Mouse (Mus musculus) kidney, postnatal 0 days (tissue): ENCODE data around the gene Ceacam16. TPM values are rescaled to one million over a fixed set of nuclear protein-coding genes. Genes with fewer than 3 reads are reported as not detected.

Experiments
- ATAC-seq: fragments of 200-750 bp; cut with Nextera tagmentation; replicated peaks from 2 replicates; pipeline ENCODE4 v1.8.0; 2017; ENCODE audit warnings: low read depth, moderate number of reproducible peaks, moderate TSS enrichment, moderate library complexity; ENCODE audit not compliant: low FRiP score
- DNase-seq: peaks from one replicate; pipeline ENCODE4 v3.0.0-alpha.2; 2016; ENCODE audit warnings: low spot score
- H3K27ac ChIP-seq: fragments of 300-500 bp; sonication (generic); 2 replicates; pipeline ENCODE4 v1.5.1; 2014; ENCODE audit warnings: mild to moderate bottlenecking
- H3K27me3 ChIP-seq: fragments of 300-500 bp; sonication (generic); 2 replicates; pipeline ENCODE4 v1.6.1; 2014; ENCODE audit warnings: low read length, mixed read lengths; ENCODE audit not compliant: insufficient read depth
- H3K36me3 ChIP-seq: fragments of 300-500 bp; sonication (generic); 2 replicates; pipeline ENCODE4 v1.6.1; 2014; ENCODE audit warnings: low read length, mixed read lengths; ENCODE audit not compliant: insufficient read depth
- H3K4me1 ChIP-seq: fragments of 300-500 bp; sonication (generic); replicated peaks from 2 replicates; pipeline ENCODE4 v1.6.1; 2014; ENCODE audit warnings: antibody characterized with exemption, low read length, mixed read lengths; ENCODE audit not compliant: insufficient read depth
- H3K4me2 ChIP-seq: fragments of 300-500 bp; sonication (generic); 2 replicates; pipeline ENCODE4 v1.6.1; 2014; ENCODE audit warnings: mild to moderate bottlenecking, low read length, moderate library complexity, mixed read lengths
- H3K4me3 ChIP-seq: fragments of 300-500 bp; sonication (generic); replicated peaks from 2 replicates; pipeline ENCODE4 v1.5.1; 2014; ENCODE audit warnings: low read depth, low read length
- H3K9ac ChIP-seq: fragments of 300-500 bp; sonication (generic); 2 replicates; pipeline ENCODE4 v1.6.1; 2014; ENCODE audit warnings: low read depth, low read length
- H3K9me3 ChIP-seq: fragments of 300-500 bp; sonication (generic); replicated peaks from 2 replicates; pipeline ENCODE4 v1.6.1; 2016; ENCODE audit warnings: low read length, inconsistent platforms, mixed read lengths
- CTCF ChIP-seq: IDR thresholded peaks from 2 replicates; pipeline ENCODE4 v1.5.1; 2016; ENCODE audit warnings: antibody characterized with exemption, low read depth, mild to moderate bottlenecking, moderate library complexity
- WGBS: fragments of 180-500 bp; shearing (Covaris S2); extraction: QIAGEN DNeasy Blood & Tissue Kit; methylation state at CpG from one replicate; pipeline ENCODE4 v1.1.7; 2014; 5-methylcytosine and 5-hydroxymethylcytosine counted together
- polyA plus RNA-seq: library from polyadenylated mRNA; unstranded; fragments of >200 nt; fragmentation: Nextera tagmentation; extraction: Ambion mirVana; gene quantifications from 2 replicates; pipeline ENCODE4 v1.2.1, GENCODE M21; 2015

Ceacam16 gene
- polyA plus RNA-seq, 1 experiment from 2014 or later: not detected

GRCm38 (mm10) chr7:19815296-19816223 is 45.5 kb downstream of the Ceacam16 start:
- H3K4me3 ChIP-seq: peak overlapping the region; percentile 35
- peaks cover 18% of the 10 kb centered on the region for H3K4me1 ChIP-seq
- peak overlapping the region; percentile 53 for H3K9ac ChIP-seq
- no peak for TF ChIP-seq CTCF
- no peaks in the 10 kb centered on the region for H3K36me3 ChIP-seq
- H3K9me3 ChIP-seq: no peaks in the 10 kb centered on the region
- peak overlapping the region; percentile 52 for H3K27ac ChIP-seq
- WGBS: 31% methylated on average over 17 of the region's 17 CpGs
- no peak for ATAC-seq
- DNase-seq: no peak
- peak overlapping the region; percentile 79 for H3K4me2 ChIP-seq
- H3K27me3 ChIP-seq: no peaks in the 10 kb centered on the region

GRCm38 (mm10) chr7:19813579-19814122 is 47.4 kb downstream of the Ceacam16 start:
- H3K4me1 ChIP-seq: peaks cover 18% of the 10 kb centered on the region
- ATAC-seq: no peak
- H3K36me3 ChIP-seq: no peaks in the 10 kb centered on the region
- H3K9me3 ChIP-seq: no peaks in the 10 kb centered on the region
- H3K9ac ChIP-seq: no peak overlapping the region
- H3K4me3 ChIP-seq: no peak overlapping the region
- TF ChIP-seq CTCF: no peak
- WGBS: 73% methylated on average over 6 of the region's 6 CpGs
- DNase-seq: no peak
- no peaks in the 10 kb centered on the region for H3K27me3 ChIP-seq
- no peak overlapping the region for H3K4me2 ChIP-seq
- no peak overlapping the region for H3K27ac ChIP-seq

DNA sequence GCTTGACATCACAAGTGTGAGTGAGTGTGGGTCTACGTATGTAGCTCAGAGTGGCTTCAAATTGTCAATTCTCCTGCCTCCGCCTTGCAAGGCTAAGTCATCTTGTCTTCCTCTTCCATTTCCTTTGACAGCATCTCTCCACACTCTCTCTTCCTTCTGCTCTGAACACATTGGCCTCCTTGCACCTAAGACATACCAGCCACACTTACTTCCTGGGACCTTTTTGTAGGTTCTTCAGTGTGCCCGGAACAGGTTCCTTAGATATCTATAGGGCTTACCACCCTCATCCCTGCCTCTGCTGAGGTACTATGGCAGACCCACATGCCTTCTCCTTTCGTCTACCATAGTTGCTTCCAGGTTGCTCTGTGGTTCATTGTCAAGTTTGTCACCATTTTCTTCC is 47.9 kb downstream of the Ceacam16 start:
- H3K27ac ChIP-seq: no peak overlapping the region
- H3K4me1 ChIP-seq: peaks cover 18% of the 10 kb centered on the region
- no peak overlapping the region for H3K4me3 ChIP-seq
- DNase-seq (no peak), ATAC-seq (no peak)
- no peaks in the 10 kb centered on the region for H3K36me3 ChIP-seq
- no peaks in the 10 kb centered on the region for H3K9me3 ChIP-seq
- H3K27me3 ChIP-seq: no peaks in the 10 kb centered on the region
- H3K4me2 ChIP-seq: no peak overlapping the region
- 86% methylated on average over 4 of the region's 4 CpGs for WGBS
- no peak for TF ChIP-seq CTCF
- H3K9ac ChIP-seq: no peak overlapping the region

DNA sequence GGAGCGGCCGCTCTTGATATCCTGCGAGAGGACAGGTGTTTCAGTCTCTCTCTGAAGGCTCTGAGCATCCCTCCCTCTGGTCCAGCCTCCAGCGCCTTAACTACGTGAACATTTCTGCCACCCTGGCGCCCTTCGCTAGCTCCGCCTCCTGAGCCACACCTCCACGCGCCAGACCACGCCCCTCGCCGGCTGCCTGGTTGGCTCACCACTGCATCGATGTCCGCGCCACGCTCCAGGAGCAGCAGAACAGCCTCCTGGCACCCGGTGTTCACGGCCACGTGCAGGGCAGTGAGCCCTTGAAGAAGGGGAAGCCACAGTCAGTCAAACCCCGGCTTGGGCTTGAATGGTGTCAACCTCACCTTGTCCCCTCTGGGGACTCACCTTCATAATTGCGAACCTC is 50.0 kb downstream of the Ceacam16 start:
- WGBS: 12% methylated on average over 22 of the region's 22 CpGs
- H3K9ac ChIP-seq: no peak overlapping the region
- no peak overlapping the region for H3K4me3 ChIP-seq
- peaks cover 4% of the 10 kb centered on the region; the same call in 1 of the 2 replicates for H3K4me1 ChIP-seq
- H3K36me3 ChIP-seq: no peaks in the 10 kb centered on the region
- H3K9me3 ChIP-seq: no peaks in the 10 kb centered on the region
- no peak for TF ChIP-seq CTCF
- DNase-seq (peak; percentile 59), ATAC-seq (peak; percentile 57)
- peak overlapping the region; percentile 27; the same call in 1 of the 2 replicates for H3K4me2 ChIP-seq
- H3K27ac ChIP-seq: no peak overlapping the region
- H3K27me3 ChIP-seq: no peaks in the 10 kb centered on the region

DNA sequence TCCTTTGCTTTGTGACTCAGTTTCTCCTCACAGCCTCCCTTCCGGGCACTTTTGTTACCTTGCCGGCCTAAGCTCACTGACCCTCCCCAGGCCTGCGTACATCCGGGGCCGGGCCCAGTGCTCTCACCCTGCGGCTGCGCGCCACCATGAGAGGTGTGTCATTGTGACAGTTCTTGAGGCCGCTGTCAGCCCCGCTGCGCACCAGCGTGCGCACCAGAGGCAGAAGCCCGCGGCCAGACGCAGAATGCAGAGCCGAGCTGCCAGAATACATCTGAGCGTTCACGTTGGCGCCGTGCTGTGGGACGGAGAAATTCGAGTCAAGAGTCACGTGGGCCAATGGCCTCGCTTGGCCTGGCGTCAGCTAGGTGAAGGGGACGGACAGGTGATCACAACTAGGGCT is 51.7 kb downstream of the Ceacam16 start:
- 17% methylated on average over 27 of the region's 27 CpGs for WGBS
- no peaks in the 10 kb centered on the region for H3K9me3 ChIP-seq
- ATAC-seq (peak; percentile 65), DNase-seq (no peak)
- H3K36me3 ChIP-seq: no peaks in the 10 kb centered on the region
- no peaks in the 10 kb centered on the region for H3K27me3 ChIP-seq
- H3K9ac ChIP-seq: 0 out of 2 replicates have a peak overlapping the region, but pooled peaks have one; percentile 23
- H3K4me2 ChIP-seq: peak overlapping the region; percentile 47
- no peak overlapping the region for H3K27ac ChIP-seq
- H3K4me1 ChIP-seq: no peaks in the 10 kb centered on the region; the same call in 1 of the 2 replicates
- no peak for TF ChIP-seq CTCF
- no peak overlapping the region; the same call in 1 of the 2 replicates for H3K4me3 ChIP-seq

DNA sequence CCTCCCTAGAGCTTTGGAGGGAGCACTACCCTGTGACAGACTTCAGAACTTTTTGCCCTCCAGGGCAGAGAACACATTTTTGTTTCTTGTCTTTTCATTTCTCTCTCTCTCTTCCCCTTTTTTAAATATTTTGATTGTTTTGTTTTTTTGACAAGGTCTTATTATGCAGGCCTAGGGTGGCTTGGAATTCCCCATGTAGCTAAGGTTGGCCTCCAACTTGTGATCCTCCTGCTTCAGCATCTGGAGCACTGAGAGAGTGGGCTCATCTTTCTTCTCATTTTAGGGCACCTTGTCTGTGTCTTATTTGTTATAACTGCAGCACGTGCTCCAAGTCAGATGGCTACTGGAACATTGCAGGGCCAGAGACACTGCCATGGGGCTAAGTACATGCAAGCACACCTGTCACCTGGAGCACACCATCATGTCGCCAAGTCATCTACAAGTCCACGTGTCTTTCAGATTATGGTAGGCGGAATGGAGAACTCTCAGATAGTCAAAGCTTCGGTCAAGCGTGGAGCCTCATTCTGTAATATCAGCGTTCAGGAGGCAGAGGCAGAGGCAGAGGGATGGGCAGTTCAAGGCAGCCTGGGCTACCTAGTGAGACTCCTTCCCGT is 54.6 kb downstream of the Ceacam16 start:
- no peak for ATAC-seq

More for the DNA sequence above, 54.6 kb downstream of the Ceacam16 start:
- Histone ChIP-seq H3K4me1 (no peaks in the 10 kb centered on the region; the same call in 1 of the 2 replicates), H3K36me3 (no peaks in the 10 kb centered on the region), H3K9ac (no peak overlapping the region), H3K9me3 (no peaks in the 10 kb centered on the region), H3K4me3 (no peak overlapping the region), H3K27ac (no peak overlapping the region), H3K4me2 (no peak overlapping the region), H3K27me3 (no peaks in the 10 kb centered on the region)
- no peak for TF ChIP-seq CTCF
- no peak for DNase-seq
- WGBS: 82% methylated on average over 8 of the region's 8 CpGs
